Mouse (Mus musculus) limb, embryonic 12.5 days (tissue): Measurements from ENCODE around the gene Ncbp3. TPM values are rescaled to one million over a fixed set of nuclear protein-coding genes. Genes with fewer than 3 reads are reported as not detected.

ENCODE experiments used
- ATAC-seq: fragments of 200-750 bp; cut with Nextera tagmentation; 2 replicates; pipeline ENCODE4 v1.8.0; 2017; ENCODE audit warnings: low read depth, moderate TSS enrichment; ENCODE audit not compliant: insufficient number of reproducible peaks, insufficient read depth, low FRiP score, low TSS enrichment
- H3K27ac ChIP-seq: fragments of 300-500 bp; sonication (generic); 2 replicates; pipeline ENCODE4 v1.5.1; 2016; ENCODE audit warnings: mild to moderate bottlenecking, moderate library complexity
- H3K27me3 ChIP-seq: fragments of 300-500 bp; sonication (generic); 2 replicates; pipeline ENCODE4 v1.6.1; 2016; ENCODE audit warnings: mild to moderate bottlenecking, moderate library complexity
- H3K36me3 ChIP-seq: fragments of 300-500 bp; sonication (generic); 2 replicates; pipeline ENCODE4 v1.6.1; 2016; ENCODE audit warnings: mild to moderate bottlenecking, moderate library complexity
- H3K4me1 ChIP-seq: fragments of 300-500 bp; sonication (generic); replicated peaks from 2 replicates; pipeline ENCODE4 v1.6.1; 2016
- H3K4me2 ChIP-seq: fragments of 300-500 bp; sonication (generic); 2 replicates; pipeline ENCODE4 v1.6.1; 2016; ENCODE audit warnings: mild to moderate bottlenecking, moderate library complexity
- H3K4me3 ChIP-seq: fragments of 300-500 bp; sonication (generic); replicated peaks from 2 replicates; pipeline ENCODE4 v1.5.1; 2016; ENCODE audit warnings: mild to moderate bottlenecking
- H3K9ac ChIP-seq: fragments of 300-500 bp; sonication (generic); replicated peaks from 2 replicates; pipeline ENCODE4 v1.6.1; 2016; ENCODE audit warnings: mild to moderate bottlenecking, moderate library complexity
- H3K9me3 ChIP-seq: fragments of 300-500 bp; sonication (generic); 2 replicates; pipeline ENCODE4 v1.6.1; 2016; ENCODE audit warnings: mild to moderate bottlenecking, moderate library complexity
- WGBS: fragments of 180-500 bp; shearing (Covaris S2); methylation state at CpG from one replicate; pipeline ENCODE4 v1.1.7; 2016; 5-methylcytosine and 5-hydroxymethylcytosine counted together
- polyA plus RNA-seq: library from polyadenylated mRNA; unstranded; fragments of >200 nt; fragmentation: Nextera tagmentation; extraction: Ambion mirVana; gene quantifications from 2 replicates; pipeline ENCODE4 v1.2.1, GENCODE M21; 2016

Ncbp3 gene
- polyA plus RNA-seq, 1 experiment from 2014 or later: 16.3 TPM

GRCm38 (mm10) chr11:73108898-73109625 lies 61.5 kb downstream of the Ncbp3 start:
- 79% methylated on average over 14 of the region's 14 CpGs for WGBS
- no peak for ATAC-seq
- H3K9ac ChIP-seq: no peak overlapping the region
- no peak overlapping the region for H3K4me3 ChIP-seq
- no peaks in the 10 kb centered on the region for H3K27me3 ChIP-seq
- no peaks in the 10 kb centered on the region for H3K4me1 ChIP-seq
- H3K36me3 ChIP-seq: no peaks in the 10 kb centered on the region
- no peaks in the 10 kb centered on the region for H3K9me3 ChIP-seq
- H3K4me2 ChIP-seq: no peak overlapping the region
- no peak overlapping the region for H3K27ac ChIP-seq

GRCm38 (mm10) chr11:73109941-73110340 lies 62.4 kb downstream of the Ncbp3 start:
- no peaks in the 10 kb centered on the region for H3K36me3 ChIP-seq
- H3K9me3 ChIP-seq: no peaks in the 10 kb centered on the region
- H3K9ac ChIP-seq: no peak overlapping the region
- no peak overlapping the region for H3K27ac ChIP-seq
- no peaks in the 10 kb centered on the region for H3K4me1 ChIP-seq
- H3K4me3 ChIP-seq: no peak overlapping the region
- WGBS: 93% methylated on average over 3 of the region's 3 CpGs
- no peaks in the 10 kb centered on the region for H3K27me3 ChIP-seq
- ATAC-seq: no peak
- H3K4me2 ChIP-seq: no peak overlapping the region

- Histone ChIP-seq H3K4me2 (no peak overlapping the region), H3K27me3 (no peaks in the 10 kb centered on the region; the same call in 1 of the 2 replicates), H3K4me1 (no peaks in the 10 kb centered on the region), H3K9me3 (no peaks in the 10 kb centered on the region), H3K9ac (no peak overlapping the region), H3K27ac (no peak overlapping the region), H3K4me3 (no peak overlapping the region), H3K36me3 (no peaks in the 10 kb centered on the region)
- WGBS: 70% methylated on average over 6 of the region's 6 CpGs
- no peak for ATAC-seq
Measured at GRCm38 (mm10) chr11:73111414-73111813, 63.8 kb downstream of the Ncbp3 start.

GRCm38 (mm10) chr11:73126495-73126894 lies 78.9 kb downstream of the Ncbp3 start:
- no peak for ATAC-seq
- no peaks in the 10 kb centered on the region for H3K9me3 ChIP-seq
- no peak overlapping the region for H3K9ac ChIP-seq
- no peak overlapping the region for H3K4me3 ChIP-seq
- WGBS: 93% methylated on average over 6 of the region's 6 CpGs
- no peaks in the 10 kb centered on the region for H3K27me3 ChIP-seq
- H3K27ac ChIP-seq: no peak overlapping the region
- H3K4me1 ChIP-seq: no peaks in the 10 kb centered on the region
- peaks cover 5% of the 10 kb centered on the region for H3K36me3 ChIP-seq
- H3K4me2 ChIP-seq: no peak overlapping the region

- Histone ChIP-seq H3K4me1 (peaks cover 13% of the 10 kb centered on the region), H3K27ac (no peak overlapping the region), H3K9ac (no peak overlapping the region), H3K9me3 (no peaks in the 10 kb centered on the region), H3K4me2 (no peak overlapping the region), H3K36me3 (peaks cover 31% of the 10 kb centered on the region), H3K27me3 (no peaks in the 10 kb centered on the region), H3K4me3 (no peak overlapping the region)
- ATAC-seq: no peak
- 83% methylated on average over 7 of the region's 7 CpGs for WGBS
Measured at GRCm38 (mm10) chr11:73131020-73131419, 83.4 kb downstream of the Ncbp3 start.

GRCm38 (mm10) chr11:73132999-73133398 lies 85.4 kb downstream of the Ncbp3 start:
- no peaks in the 10 kb centered on the region for H3K27me3 ChIP-seq
- no peak overlapping the region for H3K4me2 ChIP-seq
- peaks cover 28% of the 10 kb centered on the region for H3K4me1 ChIP-seq
- H3K36me3 ChIP-seq: peaks cover 32% of the 10 kb centered on the region
- no peaks in the 10 kb centered on the region for H3K9me3 ChIP-seq
- 97% methylated on average over 6 of the region's 6 CpGs for WGBS
- no peak for ATAC-seq
- no peak overlapping the region for H3K9ac ChIP-seq
- no peak overlapping the region for H3K4me3 ChIP-seq
- no peak overlapping the region for H3K27ac ChIP-seq

- H3K4me3 ChIP-seq: 0 out of 2 replicates have a peak overlapping the region, but pooled peaks have one; percentile 8
- 71% methylated on average over 5 of the region's 5 CpGs for WGBS
- H3K4me2 ChIP-seq: peak overlapping the region; percentile 5
- no peak overlapping the region for H3K9ac ChIP-seq
- H3K27me3 ChIP-seq: no peaks in the 10 kb centered on the region
- H3K9me3 ChIP-seq: no peaks in the 10 kb centered on the region
- H3K36me3 ChIP-seq: peaks cover 32% of the 10 kb centered on the region
- no peak; the same call in 1 of the 2 replicates for ATAC-seq
- H3K4me1 ChIP-seq: peaks cover 28% of the 10 kb centered on the region
- no peak overlapping the region for H3K27ac ChIP-seq
Measured at GRCm38 (mm10) chr11:73134222-73134621, 86.6 kb downstream of the Ncbp3 start.

- ATAC-seq: no peak
- Histone ChIP-seq H3K4me1 (peaks cover 28% of the 10 kb centered on the region), H3K4me2 (peak overlapping the region; percentile 82), H3K9ac (peak overlapping the region; percentile 83; the same call in 1 of the 2 replicates), H3K9me3 (no peaks in the 10 kb centered on the region), H3K27me3 (no peaks in the 10 kb centered on the region), H3K4me3 (peak overlapping the region; percentile 88), H3K27ac (no peak overlapping the region), H3K36me3 (peaks cover 27% of the 10 kb centered on the region)
- WGBS: 78% methylated on average over 6 of the region's 6 CpGs
Measured at GRCm38 (mm10) chr11:73136587-73136986, 89.0 kb downstream of the Ncbp3 start.

GRCm38 (mm10) chr11:73137116-73137515 lies 89.5 kb downstream of the Ncbp3 start:
- ATAC-seq: no peak
- H3K4me3 ChIP-seq: peak overlapping the region; percentile 88
- WGBS: 49% methylated on average over 11 of the region's 11 CpGs
- peak overlapping the region; percentile 82 for H3K4me2 ChIP-seq
- no peak overlapping the region for H3K27ac ChIP-seq
- H3K4me1 ChIP-seq: peaks cover 28% of the 10 kb centered on the region
- no peaks in the 10 kb centered on the region for H3K27me3 ChIP-seq
- peaks cover 26% of the 10 kb centered on the region for H3K36me3 ChIP-seq
- H3K9ac ChIP-seq: peak overlapping the region; percentile 83
- H3K9me3 ChIP-seq: no peaks in the 10 kb centered on the region

- H3K27me3 ChIP-seq: no peaks in the 10 kb centered on the region
- under 1% methylated on average over 84 of the region's 84 CpGs for WGBS
- no peak within 1 kb of the TSS for H3K27ac ChIP-seq
- ATAC-seq: peak; percentile 69
- H3K4me2 ChIP-seq: peak within 1 kb of the TSS; percentile 82
- peaks cover 28% of the 10 kb centered on the region for H3K4me1 ChIP-seq
- peak within 1 kb of the TSS; percentile 83 for H3K9ac ChIP-seq
- H3K4me3 ChIP-seq: peak within 1 kb of the TSS; percentile 88
- H3K36me3 ChIP-seq: peaks cover 19% of the 10 kb centered on the region
- H3K9me3 ChIP-seq: no peaks in the 10 kb centered on the region
Measured at GRCm38 (mm10) chr11:73137591-73138501, 90.3 kb downstream of the Ncbp3 start, which contains the start of gene Haspin. Gene Haspin (minus strand): TSS chr11:73138294.
